Mouse (Mus musculus) erythroblast, embryonic 14.5 days (primary cell): ENCODE data around the gene Gimap9. TPM values are rescaled to one million over a fixed set of nuclear protein-coding genes. Genes with fewer than 3 reads are reported as not detected.
A peak's percentile ranks its signal among the peaks of the same experiment; 100 is the strongest.

Experiments
- H3K27me3 ChIP-seq: 2 replicates; pipeline ENCODE4 v1.6.1; 2012; ENCODE audit warnings: inconsistent platforms; ENCODE audit not compliant: control insufficient read depth
- H3K36me3 ChIP-seq: 2 replicates; pipeline ENCODE4 v1.6.1; 2012; ENCODE audit warnings: mild to moderate bottlenecking, inconsistent platforms; ENCODE audit not compliant: control insufficient read depth
- H3K4me1 ChIP-seq: 2 replicates; pipeline ENCODE4 v1.6.1; 2012; ENCODE audit warnings: inconsistent platforms; ENCODE audit not compliant: control insufficient read depth
- H3K4me3 ChIP-seq: replicated peaks from 2 replicates; pipeline ENCODE3; 2012; ENCODE audit warnings: moderate library complexity, mild to moderate bottlenecking, inconsistent platforms
- H3K9me3 ChIP-seq: 2 replicates; pipeline ENCODE4 v1.6.1; 2012; ENCODE audit warnings: low read length, inconsistent platforms, mixed read lengths; ENCODE audit not compliant: control insufficient read depth
- GATA1 ChIP-seq: IDR thresholded peaks from 2 replicates; pipeline ENCODE4 v1.6.1; 2012; ENCODE audit warnings: low read length, inconsistent platforms, mixed read lengths
- TAL1 ChIP-seq: IDR thresholded peaks from 3 replicates; pipeline ENCODE4 v1.6.1; 2012; ENCODE audit warnings: low read length, inconsistent platforms, mixed read lengths
- polyA plus RNA-seq: library from polyadenylated mRNA; stranded (reverse); fragments of >175 nt; gene quantifications from 2 replicates; pipeline ENCODE4 v1.2.3, GENCODE M21; 2012

Gimap9 gene
- polyA plus RNA-seq = 0.05 TPM in 1 of 2 replicates, not detected in the other

DNA sequence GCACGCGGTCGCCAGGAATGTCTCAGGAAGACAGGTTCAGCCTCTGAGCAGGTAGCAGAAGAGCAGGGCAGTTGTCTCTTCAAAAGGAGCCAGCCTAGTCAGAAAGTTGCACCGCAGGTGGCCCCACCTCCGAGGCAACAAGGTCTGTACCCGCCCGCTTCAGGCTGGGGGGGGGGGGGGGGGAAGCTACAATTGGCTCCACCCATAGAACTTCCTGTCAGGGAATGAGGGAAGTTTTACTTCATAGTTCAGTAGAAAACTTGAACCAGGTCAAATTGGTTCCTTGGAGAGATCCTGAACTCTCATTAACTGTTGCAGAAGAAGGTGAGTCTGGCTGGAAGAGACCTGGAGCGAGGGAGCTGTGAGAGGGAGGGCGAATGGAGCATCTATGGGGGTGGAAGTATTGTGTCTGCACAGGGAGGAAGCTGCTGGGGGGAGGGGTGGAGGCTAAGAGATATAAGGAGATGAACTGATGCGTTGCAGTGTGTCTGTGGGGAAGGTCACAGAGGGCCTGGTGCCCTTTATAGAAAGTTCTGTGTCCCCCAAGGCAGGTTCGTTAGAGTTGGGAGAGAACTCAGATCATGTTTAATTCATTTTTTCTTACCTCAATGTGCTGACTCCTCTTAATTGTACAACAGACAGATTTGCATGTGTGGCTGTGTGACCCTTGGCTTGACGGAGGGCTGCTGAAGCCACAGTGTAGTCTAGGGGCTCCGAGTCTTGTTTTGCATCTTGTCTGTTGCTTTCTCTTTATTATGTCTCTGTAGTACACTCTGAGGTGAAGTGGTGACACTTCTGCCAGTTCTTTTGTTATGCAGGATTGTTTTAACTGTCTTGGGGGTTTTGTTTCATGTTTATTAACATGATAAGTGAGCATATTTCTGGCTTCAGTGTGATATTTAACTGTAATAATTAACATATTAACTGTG, at the start of gene Gimap9:
TSS of gene Gimap9 (plus strand) at position 199 of the 929 bp plus-strand sequence.
- Histone ChIP-seq H3K27me3 (no peaks in the 10 kb centered on the region), H3K36me3 (no peaks in the 10 kb centered on the region; the same call in 1 of the 2 replicates), H3K4me1 (peaks cover 13% of the 10 kb centered on the region), H3K9me3 (no peaks in the 10 kb centered on the region), H3K4me3 (peak within 1 kb of the TSS; percentile 58)
- no peak for TF ChIP-seq TAL1
- no peak for TF ChIP-seq GATA1

DNA sequence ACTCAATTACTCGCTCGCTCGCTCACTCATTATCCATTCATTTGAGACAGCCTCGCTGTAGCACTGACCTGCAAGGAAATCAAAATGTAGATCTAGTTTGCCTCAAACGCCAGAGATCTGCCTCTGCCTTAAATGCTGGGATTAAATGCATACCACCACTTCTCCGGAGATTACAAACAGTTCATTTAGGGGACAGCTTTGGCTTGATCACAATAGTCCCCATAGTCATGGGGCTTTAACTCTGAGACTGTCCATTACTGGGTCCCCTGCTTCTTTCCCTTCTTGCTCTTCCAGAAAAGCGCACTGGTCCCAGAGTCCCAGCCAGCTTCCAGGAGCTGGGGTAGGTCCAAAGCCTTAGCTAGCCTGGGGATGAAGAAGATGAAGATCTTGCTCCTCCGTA, 49.5 kb upstream of the Gimap9 start, which contains the start of gene AI854703:
TSS of gene AI854703 (plus strand) at position 301 of the 400 bp plus-strand sequence.
- Histone ChIP-seq H3K9me3 (no peaks in the 10 kb centered on the region), H3K4me3 (peak within 1 kb of the TSS; percentile 30), H3K4me1 (peaks cover 4% of the 10 kb centered on the region), H3K27me3 (peaks cover 39% of the 10 kb centered on the region), H3K36me3 (no peaks in the 10 kb centered on the region)
- TF ChIP-seq GATA1 = no peak
- no peak for TF ChIP-seq TAL1

DNA sequence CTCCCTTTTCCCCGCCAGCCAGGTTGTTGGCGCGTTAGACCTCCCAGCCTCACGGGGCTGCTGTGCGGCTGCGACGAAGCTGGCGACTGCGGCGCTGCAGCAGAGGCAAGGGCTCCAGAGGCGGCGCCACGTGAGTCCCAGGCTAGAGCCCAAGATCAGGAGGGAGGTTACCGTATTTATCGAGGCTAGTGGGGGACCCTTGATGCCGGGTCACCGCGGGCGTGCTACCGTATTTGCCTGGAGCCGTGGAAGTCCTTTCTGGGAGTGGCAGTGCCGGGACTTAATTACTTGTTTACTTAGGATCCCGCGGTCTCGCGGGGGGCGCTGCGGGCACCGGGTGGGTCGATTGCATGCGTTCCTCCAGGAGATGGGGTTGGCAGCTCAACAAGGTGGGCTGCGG, 48.9 kb upstream of the Gimap9 start:
- H3K36me3 ChIP-seq = no peaks in the 10 kb centered on the region

DNA sequence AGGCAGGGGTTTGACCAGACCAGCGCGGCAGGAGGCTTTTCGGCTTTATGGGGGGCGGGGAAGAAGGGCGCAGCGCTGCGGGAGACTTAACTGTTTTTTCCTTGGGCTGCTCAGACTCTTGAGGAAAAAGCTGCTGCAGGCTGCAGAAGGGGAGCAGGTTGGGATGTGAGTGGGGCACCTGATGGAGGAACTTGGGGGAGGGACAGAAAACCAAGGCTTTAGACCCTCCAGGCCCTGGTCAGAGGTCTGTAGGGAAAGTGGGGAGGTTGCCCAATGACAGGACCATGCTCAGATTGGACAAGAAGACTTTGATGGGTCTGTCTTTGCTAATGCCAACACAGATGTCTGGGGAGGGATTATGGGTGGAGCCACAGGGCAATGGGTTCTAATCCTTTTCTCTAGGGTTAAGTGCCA, 48.4 kb upstream of the Gimap9 start:
- H3K36me3 ChIP-seq = no peaks in the 10 kb centered on the region
- peaks cover 39% of the 10 kb centered on the region for H3K27me3 ChIP-seq
- no peak for TF ChIP-seq GATA1
- TF ChIP-seq TAL1 = no peak
- peak overlapping the region; percentile 30 for H3K4me3 ChIP-seq
- H3K4me1 ChIP-seq = peaks cover 4% of the 10 kb centered on the region
- H3K9me3 ChIP-seq = no peaks in the 10 kb centered on the region

More for the DNA sequence above, 48.9 kb upstream of the Gimap9 start:
- no peak for TF ChIP-seq GATA1
- H3K9me3 ChIP-seq = no peaks in the 10 kb centered on the region
- peaks cover 39% of the 10 kb centered on the region for H3K27me3 ChIP-seq
- peak overlapping the region; percentile 30 for H3K4me3 ChIP-seq
- peaks cover 4% of the 10 kb centered on the region for H3K4me1 ChIP-seq

DNA sequence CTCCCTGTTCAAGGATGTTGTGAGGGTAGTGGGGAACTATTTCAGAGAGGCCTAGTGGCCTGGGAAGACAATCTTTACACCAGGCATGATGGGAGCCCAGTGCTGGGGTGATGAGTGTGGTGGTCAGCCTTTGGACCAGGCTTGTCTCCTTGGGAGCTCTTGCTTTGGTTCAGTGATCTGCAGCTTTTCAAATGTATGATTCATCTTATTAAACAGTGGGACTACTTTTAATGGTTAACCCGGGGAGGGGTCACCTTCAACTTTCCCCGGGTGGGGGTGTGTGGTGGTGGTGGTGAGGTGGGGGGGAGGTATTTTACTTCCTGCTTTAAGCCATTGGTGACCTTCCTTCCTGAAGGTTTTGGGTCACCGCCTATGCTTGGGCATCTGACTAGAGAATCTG, 47.6 kb upstream of the Gimap9 start:
- H3K36me3 ChIP-seq = no peaks in the 10 kb centered on the region
- H3K4me3 ChIP-seq = no peak overlapping the region
- TF ChIP-seq GATA1 (no peak), TAL1 (no peak)
- no peaks in the 10 kb centered on the region for H3K9me3 ChIP-seq
- H3K4me1 ChIP-seq = peaks cover 4% of the 10 kb centered on the region
- H3K27me3 ChIP-seq = peaks cover 39% of the 10 kb centered on the region

DNA sequence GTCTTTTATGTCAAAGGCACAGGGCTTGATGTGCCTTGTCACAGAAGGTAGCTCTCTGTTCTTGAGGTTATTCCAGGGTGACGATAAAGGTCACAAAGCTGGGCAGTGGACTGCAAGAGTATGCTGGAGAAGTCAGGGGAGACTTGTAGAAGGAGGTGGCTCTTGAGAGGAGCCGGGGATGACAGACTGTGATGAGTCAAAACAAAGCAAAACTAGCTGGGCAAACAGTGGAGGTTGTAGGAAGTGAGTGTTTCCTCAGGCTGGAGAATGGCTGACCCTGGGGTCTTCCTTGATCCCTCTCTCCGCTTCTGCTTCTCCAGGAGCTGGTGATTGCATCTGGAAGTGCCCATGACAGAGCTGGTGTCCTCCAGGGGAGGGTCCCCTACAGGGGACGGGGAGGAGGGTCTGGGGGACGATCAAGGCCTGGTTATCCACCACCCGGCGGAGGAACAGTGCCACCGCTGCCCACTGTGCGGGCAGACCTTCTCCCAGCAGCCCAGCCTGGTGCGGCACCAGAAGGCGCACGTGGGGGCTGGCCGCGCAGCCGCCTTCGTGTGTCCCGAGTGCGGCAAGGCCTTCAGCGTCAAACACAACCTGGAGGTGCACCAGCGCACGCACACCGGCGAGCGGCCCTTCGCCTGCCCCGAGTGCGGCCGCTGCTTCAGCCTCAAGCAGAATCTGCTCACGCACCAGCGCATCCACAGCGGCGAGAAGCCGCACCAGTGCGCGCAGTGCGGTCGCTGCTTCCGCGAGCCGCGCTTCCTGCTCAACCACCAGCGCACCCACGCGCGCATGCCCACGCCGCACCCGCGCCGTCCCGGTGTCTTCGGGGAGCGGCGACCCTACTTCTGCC, 46.9 kb upstream of the Gimap9 start:
- Histone ChIP-seq H3K4me3 (peak overlapping the region; percentile 22), H3K9me3 (no peaks in the 10 kb centered on the region), H3K4me1 (peaks cover 4% of the 10 kb centered on the region), H3K27me3 (peaks cover 39% of the 10 kb centered on the region), H3K36me3 (no peaks in the 10 kb centered on the region)
- TF ChIP-seq TAL1 (no peak), GATA1 (no peak)

DNA sequence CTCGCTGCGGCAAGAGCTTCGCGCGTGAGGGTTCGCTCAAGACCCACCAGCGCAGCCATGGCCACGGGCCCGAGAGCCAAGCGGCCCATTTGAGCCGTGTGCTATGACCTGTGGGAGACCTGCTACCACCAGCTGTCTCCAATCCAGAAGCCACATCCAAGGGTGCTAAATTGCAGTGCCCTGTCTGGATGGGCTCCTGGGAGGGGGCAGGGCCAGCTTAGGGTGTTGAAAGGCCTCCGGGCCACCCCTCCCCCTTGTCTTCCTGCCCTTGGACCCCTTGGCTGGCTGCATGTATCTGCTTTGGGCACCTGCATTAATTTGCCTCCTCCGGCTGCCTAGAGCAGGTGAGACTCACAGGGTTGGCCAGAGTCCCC, 46.3 kb upstream of the Gimap9 start:
- H3K27me3 ChIP-seq = peaks cover 39% of the 10 kb centered on the region
- H3K4me1 ChIP-seq = peaks cover 4% of the 10 kb centered on the region
- TF ChIP-seq GATA1 (no peak), TAL1 (no peak)
- H3K36me3 ChIP-seq = no peaks in the 10 kb centered on the region
- no peaks in the 10 kb centered on the region for H3K9me3 ChIP-seq
- peak overlapping the region; percentile 22 for H3K4me3 ChIP-seq

DNA sequence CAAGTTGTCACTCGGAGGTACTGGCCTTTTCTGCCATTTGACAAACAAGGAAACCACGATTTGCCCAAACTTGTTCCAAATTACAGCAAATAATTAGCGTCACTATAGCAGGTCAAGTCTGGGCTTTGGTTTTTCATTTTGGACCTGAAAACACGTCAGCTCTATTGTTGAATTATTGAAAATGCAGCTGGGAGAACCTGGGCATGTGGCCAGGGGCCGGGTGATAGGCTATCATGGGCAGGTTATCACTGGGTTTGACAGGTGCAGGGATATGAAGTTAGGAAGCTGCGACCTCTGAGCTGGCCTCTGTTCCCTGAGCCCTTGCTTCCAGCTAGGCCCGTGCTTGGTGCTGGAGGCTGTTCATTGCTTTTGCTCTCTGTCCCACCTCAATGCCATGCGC, 45.1 kb upstream of the Gimap9 start:
- TF ChIP-seq TAL1 (no peak), GATA1 (no peak)
- no peaks in the 10 kb centered on the region for H3K9me3 ChIP-seq
- H3K4me3 ChIP-seq = no peak overlapping the region
- H3K4me1 ChIP-seq = peaks cover 4% of the 10 kb centered on the region
- peaks cover 36% of the 10 kb centered on the region for H3K27me3 ChIP-seq
- H3K36me3 ChIP-seq = no peaks in the 10 kb centered on the region

DNA sequence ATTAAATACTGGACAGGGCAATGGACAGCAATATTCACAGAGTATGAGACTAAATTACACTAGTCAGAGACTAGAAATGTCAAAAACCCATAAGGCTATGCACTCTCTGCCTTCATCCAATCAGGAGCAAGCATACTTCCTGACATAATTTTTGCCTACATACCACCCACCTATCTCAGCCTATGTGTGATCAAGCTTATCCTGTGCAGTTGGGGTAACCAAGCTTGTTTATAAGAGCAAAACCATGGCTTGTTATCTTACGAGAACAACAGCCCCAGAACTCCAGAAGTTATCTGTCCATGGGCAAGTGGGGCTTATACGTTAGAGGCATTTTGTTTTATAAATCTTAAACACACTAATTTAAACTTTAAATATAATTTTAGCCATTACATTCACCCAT, 40.8 kb upstream of the Gimap9 start:
- H3K36me3 ChIP-seq = no peaks in the 10 kb centered on the region
- TF ChIP-seq TAL1 (no peak), GATA1 (no peak)
- H3K4me3 ChIP-seq = no peak overlapping the region
- no peaks in the 10 kb centered on the region for H3K27me3 ChIP-seq
- no peaks in the 10 kb centered on the region for H3K4me1 ChIP-seq
- no peaks in the 10 kb centered on the region for H3K9me3 ChIP-seq
